Mouse (Mus musculus): Measurements from ENCODE around the gene Zfp369.

GRCm38 (mm10) chr13:65296354-65296753 lies 17.7 kb downstream of the Zfp369 start:
- TF ChIP-seq CTCF (IDR thresholded peaks at IDR 0.05; ENCODE audit: extremely low read depth, insufficient read depth, low read length) (no peak), POLR2A (IDR thresholded peaks at IDR 0.05; ENCODE audit: extremely low read depth, insufficient read depth, low read length) (no peak)

Data from cortical plate, adult 2 months (tissue).